14 mouse cellular contexts compared by ENCODE assay signal in the genomic region with DNA sequence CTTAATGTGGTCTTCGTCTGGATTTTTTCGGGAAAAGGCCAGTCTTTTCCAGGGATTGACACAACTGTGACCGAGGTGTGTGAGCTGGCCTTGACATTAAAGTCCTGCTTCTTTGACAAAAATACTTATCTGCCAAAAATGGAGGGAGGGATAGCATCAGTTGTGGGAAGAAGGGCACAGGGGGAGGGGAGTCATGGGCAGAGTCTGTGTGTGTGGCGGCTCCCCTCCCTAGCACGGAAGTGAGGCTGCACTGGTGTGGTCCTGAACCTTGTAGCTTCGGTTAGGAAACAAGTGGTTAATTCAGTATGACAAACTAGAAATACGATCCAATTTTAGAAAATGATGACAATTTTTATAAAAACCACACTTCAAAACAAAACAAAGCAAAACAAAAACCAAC.
"Had no signal": no experiment of that assay in that cellular context is flagged by ENCODE, and none has a peak within 500 bp of the region (broad histone marks: within the 10 kb centered on the region; RNA-seq: fewer than 3 reads in every experiment).

No protein-coding gene starts in this region.

- ATAC-seq: liver, postnatal 0 days; midbrain, embryonic 15.5 days had no signal

- H3K36me3 ChIP-seq: limb, embryonic 12.5 days; limb, embryonic 15.5 days; midbrain, embryonic 12.5 days; midbrain, embryonic 15.5 days had no signal

- DNase-seq: kidney, adult 2 months; kidney, postnatal 36 days; layer of hippocampus, postnatal 36 days; liver, postnatal 0 days; thymus, adult 18-20 months; thymus, postnatal 36 days had no signal

- H3K4me2 ChIP-seq: limb, embryonic 12.5 days; limb, embryonic 15.5 days; liver, embryonic 11.5 days; midbrain, embryonic 12.5 days; midbrain, embryonic 15.5 days had no signal

- H3K9me3 ChIP-seq: limb, embryonic 12.5 days; limb, embryonic 15.5 days; midbrain, embryonic 12.5 days; midbrain, embryonic 15.5 days had no signal

- H3K9ac ChIP-seq: limb, embryonic 12.5 days; limb, embryonic 15.5 days; liver, embryonic 14.5 days; liver, postnatal 0 days; midbrain, embryonic 12.5 days; midbrain, embryonic 15.5 days had no signal

- H3K27ac ChIP-seq: left cerebral cortex, adult 2 months; limb, embryonic 12.5 days; liver, embryonic 14.5 days; macrophage; midbrain, embryonic 12.5 days; midbrain, embryonic 15.5 days had no signal

- H3K4me3 ChIP-seq: left cerebral cortex, adult 2 months; limb, embryonic 12.5 days; limb, embryonic 15.5 days; midbrain, embryonic 12.5 days; midbrain, embryonic 15.5 days had no signal

- H3K27me3 ChIP-seq: midbrain, embryonic 12.5 days; midbrain, embryonic 15.5 days had no signal
